Mouse (Mus musculus): ENCODE measurements at regions not wholly inside any gene's neighbourhood (a gene's known extent, or its start where the extent isn't known, plus 50 kb on each side); places are given as distances from the start of the nearest gene placed in this dataset.

DNA sequence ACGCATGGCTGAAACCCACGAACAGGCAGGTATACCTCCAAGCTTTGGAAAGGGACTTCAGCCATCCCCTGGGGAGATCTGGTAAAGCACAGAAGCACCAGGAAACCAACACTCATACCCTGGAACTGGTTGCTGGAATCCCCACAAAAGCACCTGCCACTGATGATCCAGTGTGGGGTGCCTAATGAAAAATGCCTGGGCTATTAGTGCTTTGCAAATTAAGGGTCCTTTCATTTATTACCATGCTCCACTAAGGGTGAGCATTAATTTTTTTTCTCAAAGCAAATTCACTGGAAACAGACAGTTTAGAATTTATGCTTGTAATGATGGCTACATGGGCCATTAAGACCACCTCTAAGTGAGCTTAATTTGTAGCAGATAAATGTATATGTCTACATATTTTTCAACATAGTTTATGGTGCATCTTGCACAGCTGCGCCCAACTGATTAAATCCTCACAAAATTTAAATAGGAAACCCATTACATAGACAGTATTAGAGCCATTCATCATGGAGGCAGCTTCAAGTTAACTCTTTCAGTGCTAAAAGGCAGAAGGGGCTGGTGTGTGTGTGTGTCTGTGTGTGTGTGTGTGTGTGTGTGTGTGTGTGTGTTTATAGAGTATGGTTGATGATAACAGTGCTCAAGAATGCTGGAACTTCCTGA lies 201.8 kb downstream of the Cbln1 start:
- WGBS (ENCODE audit: insufficient replicate concordance), result 60% methylated on average over 3 of the region's 3 CpGs
- DNase-seq, result no peak

DNA sequence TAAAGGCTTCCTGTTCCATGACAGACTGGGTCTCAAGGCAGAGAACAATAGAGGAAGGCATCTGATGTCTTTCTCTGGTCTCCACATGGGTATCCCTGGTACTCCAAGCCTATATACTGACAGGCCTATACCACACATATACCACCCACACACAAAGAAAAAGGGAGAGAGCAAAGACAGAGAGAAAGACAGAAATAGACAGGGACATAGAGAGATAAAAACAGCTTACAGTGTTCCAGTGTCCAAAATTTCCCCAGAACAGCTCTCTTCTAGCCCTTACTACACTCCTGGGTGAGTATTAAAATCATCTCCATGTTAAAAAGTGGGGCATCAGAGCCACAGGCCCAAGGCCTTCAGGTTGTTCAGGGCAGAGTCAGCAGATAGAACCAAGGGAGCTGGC lies 204.2 kb downstream of the Cbln1 start:
- Histone ChIP-seq H3K4me2 (no peak overlapping the region), H3K27me3 (no peaks in the 10 kb centered on the region), H3K4me3 (replicated peaks) (no peak overlapping the region), H3K9ac (no peak overlapping the region), H3K9me3 (replicated peaks) (no peaks in the 10 kb centered on the region), H3K27ac (no peak overlapping the region), H3K36me3 (no peaks in the 10 kb centered on the region), H3K4me1 (replicated peaks) (no peaks in the 10 kb centered on the region)
- DNase-seq (no peak), ATAC-seq (ENCODE audit: low read depth) (no peak)

More for the DNA sequence above, 201.8 kb downstream of the Cbln1 start:
- no peaks in the 10 kb centered on the region for H3K4me1 ChIP-seq (replicated peaks)
- H3K4me3 ChIP-seq (replicated peaks), result no peak overlapping the region
- H3K36me3 ChIP-seq, result no peaks in the 10 kb centered on the region
- H3K9ac ChIP-seq, result no peak overlapping the region
- ATAC-seq (ENCODE audit: low read depth), result no peak
- no peak overlapping the region for H3K4me2 ChIP-seq
- no peaks in the 10 kb centered on the region for H3K27me3 ChIP-seq
- H3K9me3 ChIP-seq (replicated peaks), result no peaks in the 10 kb centered on the region
- no peak overlapping the region for H3K27ac ChIP-seq

DNA sequence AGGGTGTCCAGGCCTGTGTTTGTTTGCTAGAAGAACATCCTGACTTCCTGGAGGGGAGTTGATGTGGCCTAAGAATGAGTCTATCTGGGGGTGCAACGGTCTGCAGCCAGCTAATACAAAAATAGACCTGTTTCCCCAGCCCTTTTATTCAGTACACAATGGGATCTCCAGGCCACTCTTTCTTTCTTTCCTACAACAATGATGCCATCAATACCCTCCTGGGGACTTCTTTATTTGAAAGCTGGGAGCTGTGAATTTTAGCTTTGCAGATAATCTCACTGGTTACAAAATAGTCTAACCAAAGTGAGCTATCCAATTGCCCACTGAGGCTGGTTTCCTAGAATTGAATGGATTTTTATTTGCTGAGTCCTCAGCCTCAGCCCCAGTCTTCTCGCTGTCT lies 207.4 kb downstream of the Cbln1 start:
- no peak for DNase-seq
- Histone ChIP-seq H3K4me3 (replicated peaks) (no peak overlapping the region), H3K4me1 (replicated peaks) (no peaks in the 10 kb centered on the region), H3K9me3 (replicated peaks) (no peaks in the 10 kb centered on the region), H3K4me2 (no peak overlapping the region), H3K27me3 (no peaks in the 10 kb centered on the region), H3K36me3 (no peaks in the 10 kb centered on the region), H3K27ac (no peak overlapping the region), H3K9ac (no peak overlapping the region)
- 56% methylated on average over 2 of the region's 2 CpGs for WGBS (ENCODE audit: insufficient replicate concordance)
- ATAC-seq (ENCODE audit: low read depth), result no peak

DNA sequence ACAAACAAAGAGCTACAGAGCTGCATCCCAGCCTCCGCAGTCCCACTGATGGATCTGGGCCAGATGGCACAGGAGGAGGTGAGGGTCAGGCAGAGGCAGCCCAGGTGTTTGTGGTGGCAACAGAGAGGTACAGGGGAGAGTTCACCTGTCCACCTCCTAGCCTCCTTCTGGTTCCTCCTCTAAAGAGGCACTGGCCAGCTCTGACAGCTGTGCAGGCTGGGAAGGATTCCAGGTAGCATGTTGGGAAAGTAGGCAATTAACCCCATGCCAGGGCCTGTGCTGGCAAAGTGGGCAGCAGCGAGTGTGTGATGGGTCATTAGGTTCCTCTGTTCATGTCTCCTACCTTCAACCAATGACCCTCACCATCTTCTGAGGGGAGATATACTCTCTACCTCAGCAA lies 212.1 kb downstream of the Cbln1 start:
- H3K9me3 ChIP-seq (replicated peaks), result no peaks in the 10 kb centered on the region
- no peaks in the 10 kb centered on the region for H3K36me3 ChIP-seq
- no peak overlapping the region for H3K4me3 ChIP-seq (replicated peaks)
- 50% methylated on average over 2 of the region's 2 CpGs for WGBS (ENCODE audit: insufficient replicate concordance)
- ATAC-seq (ENCODE audit: low read depth) (no peak), DNase-seq (no peak)
- no peak overlapping the region for H3K27ac ChIP-seq
- no peak overlapping the region for H3K4me2 ChIP-seq
- H3K4me1 ChIP-seq (replicated peaks), result no peaks in the 10 kb centered on the region
- no peaks in the 10 kb centered on the region for H3K27me3 ChIP-seq
- no peak overlapping the region for H3K9ac ChIP-seq

DNA sequence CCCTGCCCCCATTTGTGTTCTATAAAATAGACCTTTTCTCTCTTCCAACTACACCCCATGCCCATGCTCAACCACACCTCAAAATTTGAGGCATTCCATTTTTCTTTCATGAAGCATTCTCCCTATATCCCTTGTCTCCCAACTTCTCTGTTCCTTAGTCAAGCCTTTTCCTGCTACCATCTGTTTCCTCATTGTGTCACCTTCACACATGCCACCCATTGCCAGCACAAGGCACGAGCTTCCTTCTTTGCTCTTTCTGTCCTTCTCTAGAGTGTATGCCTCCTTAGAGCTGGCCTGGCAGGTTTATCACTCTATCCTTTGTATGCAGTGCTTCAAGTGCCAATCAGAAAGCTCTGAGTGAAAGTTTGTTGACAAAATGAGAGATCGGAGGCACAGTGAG lies 229.7 kb downstream of the Cbln1 start:
- H3K27me3 ChIP-seq, result no peaks in the 10 kb centered on the region
- H3K4me2 ChIP-seq, result no peak overlapping the region
- no peak for DNase-seq
- no peaks in the 10 kb centered on the region for H3K36me3 ChIP-seq
- no peak overlapping the region for H3K4me3 ChIP-seq (replicated peaks)
- no peaks in the 10 kb centered on the region for H3K9me3 ChIP-seq (replicated peaks)
- WGBS (ENCODE audit: insufficient replicate concordance), result 48% methylated on average over 2 of the region's 2 CpGs
- H3K9ac ChIP-seq, result no peak overlapping the region
- no peak for ATAC-seq (ENCODE audit: low read depth)
- no peak overlapping the region for H3K27ac ChIP-seq
- no peaks in the 10 kb centered on the region for H3K4me1 ChIP-seq (replicated peaks)

DNA sequence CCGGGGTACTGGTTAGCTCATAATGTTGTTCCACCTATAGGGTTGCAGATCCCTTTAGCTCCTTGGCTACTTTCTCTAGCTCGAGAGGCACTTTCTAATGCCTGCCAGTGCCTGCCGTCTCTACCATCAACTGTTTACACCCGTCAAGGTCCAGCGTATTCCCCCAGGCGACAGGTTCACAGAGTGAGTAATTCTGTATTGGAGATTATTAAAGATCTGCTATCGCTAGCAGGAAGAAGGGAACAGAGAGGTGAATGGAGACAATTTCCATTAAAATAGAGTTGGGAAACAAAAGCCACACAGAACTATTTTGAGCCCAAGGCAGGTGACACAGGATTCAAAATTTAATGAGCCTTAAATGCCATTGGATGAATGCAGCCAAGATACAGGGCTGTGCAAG lies 235.2 kb downstream of the Cbln1 start:
- H3K36me3 ChIP-seq, result no peaks in the 10 kb centered on the region
- no peak overlapping the region for H3K27ac ChIP-seq
- no peaks in the 10 kb centered on the region for H3K4me1 ChIP-seq (replicated peaks)
- H3K27me3 ChIP-seq, result no peaks in the 10 kb centered on the region; the same call in 1 of the 2 replicates
- no peak for DNase-seq
- no peak overlapping the region for H3K9ac ChIP-seq
- no peak overlapping the region for H3K4me3 ChIP-seq (replicated peaks)
- ATAC-seq (ENCODE audit: low read depth), result no peak
- WGBS (ENCODE audit: insufficient replicate concordance), result 69% methylated on average over 7 of the region's 7 CpGs
- H3K9me3 ChIP-seq (replicated peaks), result no peaks in the 10 kb centered on the region
- H3K4me2 ChIP-seq, result no peak overlapping the region

DNA sequence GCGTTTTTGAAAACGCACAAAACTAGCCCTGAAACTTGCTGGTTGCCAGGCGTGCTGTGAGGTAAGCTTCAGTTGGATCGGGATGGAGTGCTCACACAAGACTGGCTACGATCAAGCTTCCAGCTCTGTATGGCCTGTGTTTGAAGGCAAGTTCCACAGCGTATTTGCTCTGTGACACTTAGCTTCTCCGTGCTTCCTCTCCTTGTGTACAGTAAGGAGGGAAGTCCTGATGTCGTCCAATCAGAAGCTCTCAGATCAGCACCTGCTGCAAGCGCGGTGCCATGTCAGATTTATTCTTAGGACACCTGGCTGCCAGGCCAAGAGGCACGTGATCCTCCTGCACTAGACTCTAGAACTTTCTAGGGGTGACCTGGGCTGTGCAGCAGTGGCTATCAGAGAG lies 236.0 kb downstream of the Cbln1 start:
- Histone ChIP-seq H3K9ac (no peak overlapping the region), H3K27me3 (no peaks in the 10 kb centered on the region; the same call in 1 of the 2 replicates), H3K9me3 (replicated peaks) (no peaks in the 10 kb centered on the region), H3K4me3 (replicated peaks) (no peak overlapping the region), H3K4me1 (replicated peaks) (no peaks in the 10 kb centered on the region), H3K36me3 (no peaks in the 10 kb centered on the region), H3K27ac (no peak overlapping the region), H3K4me2 (no peak overlapping the region)
- DNase-seq, result no peak
- no peak for ATAC-seq (ENCODE audit: low read depth)
- 72% methylated on average over 11 of the region's 11 CpGs for WGBS (ENCODE audit: insufficient replicate concordance)

DNA sequence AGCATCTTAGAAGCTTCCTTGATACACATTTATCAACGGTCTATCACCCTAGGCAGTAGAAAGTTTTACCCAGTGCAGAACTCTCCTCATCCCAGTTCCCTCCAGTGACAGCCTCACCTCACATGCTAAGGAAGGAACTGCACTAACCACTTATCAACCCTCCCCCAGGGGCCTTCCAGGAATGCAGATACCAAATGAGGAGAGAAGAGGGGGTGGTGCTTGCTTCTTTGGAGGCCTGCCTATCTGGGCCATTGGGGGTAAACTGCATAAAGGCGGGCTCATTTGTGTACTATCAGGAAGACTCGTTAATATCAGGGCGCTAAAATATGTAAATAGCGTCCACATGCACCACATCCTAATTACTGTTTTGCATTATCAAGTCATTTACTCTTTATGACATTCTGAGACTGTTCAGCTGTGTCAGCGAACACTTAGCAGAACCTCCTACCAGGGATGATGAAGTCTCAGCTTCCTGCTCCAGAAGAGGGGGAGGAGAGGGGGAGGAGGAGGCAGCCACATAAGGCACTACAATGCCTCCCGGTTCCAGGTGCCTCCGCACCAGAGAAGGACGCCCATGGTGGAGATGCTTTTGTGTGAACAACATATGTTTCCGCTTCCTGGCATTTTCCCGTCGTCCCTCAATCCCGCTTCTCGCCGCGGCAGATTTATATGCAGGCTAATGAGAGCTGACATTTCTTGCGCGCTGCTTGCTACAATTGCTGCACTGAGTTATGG lies 236.9 kb downstream of the Cbln1 start:
- Histone ChIP-seq H3K9ac (no peak overlapping the region), H3K36me3 (no peaks in the 10 kb centered on the region), H3K4me1 (replicated peaks) (no peaks in the 10 kb centered on the region), H3K27me3 (no peaks in the 10 kb centered on the region; the same call in 1 of the 2 replicates), H3K4me2 (no peak overlapping the region), H3K4me3 (replicated peaks) (no peak overlapping the region), H3K27ac (no peak overlapping the region), H3K9me3 (replicated peaks) (no peaks in the 10 kb centered on the region)
- DNase-seq (no peak), ATAC-seq (ENCODE audit: low read depth) (no peak)
- 34% methylated on average over 18 of the region's 18 CpGs for WGBS (ENCODE audit: insufficient replicate concordance)

DNA sequence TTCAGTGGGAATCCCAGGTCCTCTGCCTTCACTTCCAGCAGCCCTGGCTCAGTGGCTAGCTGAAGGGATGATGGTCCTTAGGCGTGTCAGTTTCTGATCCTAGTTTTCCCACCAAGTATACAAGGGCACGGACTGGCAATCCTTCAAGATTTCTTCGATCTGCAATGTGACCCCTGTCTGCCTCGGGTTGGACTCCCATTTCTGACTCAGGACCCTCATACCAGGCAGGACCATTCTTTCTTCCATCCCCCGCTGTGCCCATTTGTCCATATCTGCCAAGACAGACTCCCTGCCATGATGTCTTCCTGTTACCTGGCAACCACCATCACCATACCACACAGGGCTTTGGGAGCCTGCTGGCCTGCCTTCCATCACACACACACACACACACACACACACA lies 238.1 kb downstream of the Cbln1 start:
- H3K4me3 ChIP-seq (replicated peaks), result no peak overlapping the region
- no peak for DNase-seq
- H3K27me3 ChIP-seq, result no peaks in the 10 kb centered on the region; the same call in 1 of the 2 replicates
- H3K27ac ChIP-seq, result no peak overlapping the region
- no peaks in the 10 kb centered on the region for H3K4me1 ChIP-seq (replicated peaks)
- H3K36me3 ChIP-seq, result no peaks in the 10 kb centered on the region
- no peaks in the 10 kb centered on the region for H3K9me3 ChIP-seq (replicated peaks)
- H3K4me2 ChIP-seq, result no peak overlapping the region
- 50% methylated on average over 5 of the region's 5 CpGs for WGBS (ENCODE audit: insufficient replicate concordance)
- no peak for ATAC-seq (ENCODE audit: low read depth)
- H3K9ac ChIP-seq, result no peak overlapping the region

DNA sequence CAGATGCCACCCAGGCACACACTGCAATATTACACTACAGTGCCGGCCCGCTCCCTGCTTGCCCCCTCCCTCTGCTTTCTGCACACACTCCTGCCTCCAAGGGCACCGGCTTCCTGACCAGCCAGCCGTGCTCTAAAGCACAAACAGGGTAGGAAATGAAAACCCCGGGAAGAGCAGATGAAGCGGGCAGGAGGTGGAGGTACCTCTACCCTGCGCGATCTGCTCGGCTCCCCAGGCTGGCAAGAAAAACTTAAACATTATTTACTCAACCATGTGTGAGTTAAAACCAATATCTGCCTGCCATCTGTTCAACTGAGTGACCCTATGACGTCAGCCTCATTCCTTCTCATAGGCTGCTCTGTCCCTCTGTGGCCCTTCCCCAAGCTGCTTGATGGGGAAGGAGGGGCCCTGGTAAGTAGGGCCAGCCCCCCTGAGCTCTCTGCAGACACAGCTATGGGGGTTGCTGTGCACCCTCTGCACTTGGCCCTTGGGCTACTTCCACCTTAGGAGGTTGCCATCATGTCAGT lies 238.5 kb downstream of the Cbln1 start:
- H3K9me3 ChIP-seq (replicated peaks), result no peaks in the 10 kb centered on the region
- H3K27ac ChIP-seq, result no peak overlapping the region
- no peak for DNase-seq
- no peaks in the 10 kb centered on the region for H3K36me3 ChIP-seq
- no peaks in the 10 kb centered on the region for H3K4me1 ChIP-seq (replicated peaks)
- no peak overlapping the region for H3K4me3 ChIP-seq (replicated peaks)
- WGBS (ENCODE audit: insufficient replicate concordance), result 54% methylated on average over 10 of the region's 10 CpGs
- H3K4me2 ChIP-seq, result no peak overlapping the region
- H3K9ac ChIP-seq, result no peak overlapping the region
- H3K27me3 ChIP-seq, result no peaks in the 10 kb centered on the region; the same call in 1 of the 2 replicates
- no peak for ATAC-seq (ENCODE audit: low read depth)

DNA sequence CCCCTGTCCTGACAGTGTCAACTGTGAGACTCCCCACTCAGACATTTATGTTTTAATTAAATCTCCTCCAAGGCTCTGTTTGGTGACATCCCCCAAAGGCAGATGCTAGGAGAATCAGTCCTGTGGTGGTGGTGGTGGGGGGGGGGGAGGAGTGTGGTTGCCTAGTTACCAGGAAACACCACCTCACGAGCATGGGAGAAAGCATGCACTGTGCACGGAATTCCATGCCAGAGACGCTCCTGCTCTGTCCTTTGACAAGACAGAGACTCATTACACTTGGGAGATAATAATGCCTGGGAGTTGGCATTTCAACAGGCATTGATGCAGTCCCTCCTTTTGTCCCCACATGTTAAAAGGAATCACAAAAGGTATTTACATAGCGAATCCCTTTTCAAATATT lies 240.6 kb downstream of the Cbln1 start:
- 41% methylated on average over 4 of the region's 4 CpGs for WGBS (ENCODE audit: insufficient replicate concordance)
- H3K27me3 ChIP-seq, result no peaks in the 10 kb centered on the region
- no peak overlapping the region for H3K27ac ChIP-seq
- DNase-seq (no peak), ATAC-seq (ENCODE audit: low read depth) (no peak)
- H3K9me3 ChIP-seq (replicated peaks), result no peaks in the 10 kb centered on the region
- no peaks in the 10 kb centered on the region for H3K36me3 ChIP-seq
- no peak overlapping the region for H3K4me2 ChIP-seq
- H3K4me1 ChIP-seq (replicated peaks), result no peaks in the 10 kb centered on the region
- H3K9ac ChIP-seq, result no peak overlapping the region
- H3K4me3 ChIP-seq (replicated peaks), result no peak overlapping the region

DNA sequence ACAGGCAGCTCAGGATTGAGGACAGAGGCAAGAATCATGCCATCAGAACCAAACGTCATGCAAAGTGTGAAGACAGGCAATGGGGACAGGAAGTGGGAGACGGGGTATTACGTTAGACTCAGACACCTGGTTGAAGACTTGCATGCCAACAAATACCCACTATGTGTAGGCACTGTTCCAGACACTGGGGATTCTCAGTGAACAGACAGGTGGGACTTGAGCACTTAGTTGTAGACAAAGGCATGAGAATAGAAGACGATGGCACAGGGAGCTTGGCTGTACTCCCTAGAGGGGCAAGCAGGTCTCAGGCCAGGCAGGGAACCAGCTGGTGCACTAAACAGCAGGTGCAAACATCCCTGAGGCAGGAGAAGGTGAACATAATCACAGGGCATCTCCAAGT lies 242.3 kb downstream of the Cbln1 start:
- H3K4me2 ChIP-seq, result no peak overlapping the region
- H3K36me3 ChIP-seq, result no peaks in the 10 kb centered on the region
- no peaks in the 10 kb centered on the region for H3K27me3 ChIP-seq
- no peak overlapping the region for H3K4me3 ChIP-seq (replicated peaks)
- ATAC-seq (ENCODE audit: low read depth), result no peak
- no peaks in the 10 kb centered on the region for H3K4me1 ChIP-seq (replicated peaks)
- DNase-seq, result no peak
- no peak overlapping the region for H3K9ac ChIP-seq
- H3K27ac ChIP-seq, result no peak overlapping the region
- H3K9me3 ChIP-seq (replicated peaks), result no peaks in the 10 kb centered on the region
- 64% methylated on average over 4 of the region's 4 CpGs for WGBS (ENCODE audit: insufficient replicate concordance)

All from liver, embryonic 13.5 days (tissue).